Mouse (Mus musculus): ENCODE measurements at regions not wholly inside any gene's neighbourhood (a gene's known extent, or its start where the extent isn't known, plus 50 kb on each side); places are given as distances from the start of the nearest gene placed in this dataset.
A peak's percentile ranks its signal among the peaks of the same experiment; 100 is the strongest.
"Not testable (repeated sequence)": the region's sequence is repeated elsewhere in the genome, so short reads cannot be mapped to it uniquely, and the experiment has no call there.

DNA sequence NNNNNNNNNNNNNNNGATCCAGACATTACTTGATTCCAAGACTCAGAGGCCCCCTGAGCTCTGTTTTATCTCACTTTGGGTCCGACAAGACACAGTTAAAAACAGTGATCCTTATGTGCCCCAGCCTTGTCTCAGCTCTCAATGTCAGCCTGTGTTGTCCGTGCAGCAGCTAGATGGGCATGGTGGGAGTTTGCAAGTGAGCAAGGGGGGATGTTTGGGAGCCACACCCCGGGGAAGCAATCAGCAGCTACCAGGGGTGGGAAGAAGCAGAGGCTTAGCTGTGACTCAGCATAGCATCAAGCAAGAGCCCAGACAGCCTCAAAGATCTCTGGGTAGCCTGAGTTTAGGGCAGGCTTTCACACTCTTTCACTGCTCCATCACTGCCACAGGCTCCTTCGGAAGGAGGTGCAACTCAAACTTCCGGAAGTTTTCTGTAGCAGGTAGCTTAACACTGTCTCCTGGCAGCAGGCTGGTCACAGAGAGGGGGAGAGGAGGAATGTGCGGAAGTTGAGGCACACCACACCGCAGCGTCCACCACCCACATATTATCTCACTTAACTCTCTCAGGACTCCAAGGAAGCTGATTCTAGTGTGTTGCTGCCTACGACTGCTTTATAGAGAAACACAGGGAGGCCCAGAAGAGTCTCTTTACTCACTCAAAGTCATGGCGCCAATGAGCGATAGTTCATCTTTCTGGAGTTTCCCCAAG lies 80.2 kb upstream of the Defb33 start:
- peak in 1 of 2 experiments; percentile 6 for DNase-seq

DNA sequence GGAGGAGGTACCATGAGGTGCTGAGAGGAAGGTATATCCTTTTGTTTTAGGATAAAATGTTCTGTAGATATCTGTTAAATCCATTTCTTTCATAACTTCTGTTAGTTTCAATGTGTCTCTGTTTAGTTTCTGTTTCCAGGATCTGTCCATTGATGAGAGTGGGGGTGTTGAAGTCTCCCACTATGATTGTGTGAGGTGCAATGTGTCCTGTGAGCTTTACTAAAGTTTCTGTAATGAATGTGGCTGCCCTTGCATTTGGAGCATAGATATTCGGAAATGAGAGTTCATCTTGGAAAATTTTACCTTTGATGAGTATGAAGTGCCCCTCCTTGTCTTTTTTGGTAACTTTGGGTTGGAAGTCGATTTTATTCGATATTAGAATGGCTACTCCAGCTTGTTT lies 79.0 kb upstream of the Defb33 start:
- peak; percentile 3 to 14 for DNase-seq

DNA sequence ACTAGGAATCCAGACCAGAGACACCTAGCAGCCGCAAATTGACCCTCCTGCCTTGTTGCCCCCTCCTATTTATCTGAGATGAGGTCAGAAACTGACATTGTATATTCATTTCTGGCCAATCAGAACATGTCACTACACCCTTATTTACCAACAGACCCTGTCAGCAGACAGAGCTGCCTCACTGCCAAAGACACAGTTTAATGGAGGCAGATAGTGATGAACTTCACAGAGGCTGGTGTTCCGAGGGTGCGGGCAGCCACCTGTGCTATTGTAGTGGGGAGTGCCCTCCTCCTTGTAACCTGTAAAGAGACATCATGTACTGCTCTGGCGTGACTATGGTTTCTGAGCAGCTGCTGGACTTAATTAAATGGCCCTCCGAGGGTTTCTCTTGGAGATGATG lies 70.0 kb upstream of the Defb33 start:
- peak; percentile 3 to 22 for DNase-seq

DNA sequence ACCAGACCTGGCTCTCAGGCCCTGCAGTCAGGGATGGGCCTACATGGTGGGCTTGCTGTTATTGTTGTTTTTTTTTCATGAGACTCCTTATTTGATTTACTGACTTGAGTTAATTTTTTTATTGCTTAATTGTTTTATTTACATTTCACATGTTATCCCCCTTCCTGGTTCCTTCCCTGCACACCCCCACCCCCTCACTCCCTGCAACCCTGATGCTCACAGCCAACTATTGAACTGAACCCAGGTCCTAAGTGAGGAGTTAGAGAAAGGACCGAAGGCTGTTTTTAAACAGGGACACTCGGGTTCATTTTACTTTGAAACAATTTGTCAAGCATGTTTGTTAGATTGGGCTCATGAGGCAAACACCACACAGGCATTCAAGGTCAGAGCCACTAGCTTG lies 69.2 kb upstream of the Defb33 start:
- DNase-seq = peak in 1 of 2 experiments; percentile 4

DNA sequence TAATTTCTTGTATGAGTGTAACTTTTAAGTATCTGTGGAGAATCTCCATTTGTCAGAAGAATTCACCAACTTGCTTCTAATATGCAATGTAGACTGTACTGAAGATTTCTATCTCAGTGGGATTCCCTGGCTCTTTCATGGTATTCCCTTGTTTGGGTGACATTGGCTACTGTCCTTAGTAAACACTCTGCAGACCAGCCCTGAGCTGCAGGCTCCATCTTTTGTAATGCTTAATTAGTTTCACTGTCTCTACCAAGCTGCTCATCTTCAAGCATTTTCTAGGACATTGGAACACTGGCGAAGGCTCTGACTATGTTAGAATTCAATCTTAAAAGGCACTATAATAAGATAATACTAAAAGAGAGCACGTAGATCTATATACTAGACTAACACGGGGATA lies 53.0 kb upstream of the Defb33 start:
- DNase-seq = not testable (repeated sequence)
